Mouse (Mus musculus) adrenal gland (tissue): Measurements from ENCODE around the gene Mdm4.
"Not testable (repeated sequence)": the region's sequence is repeated elsewhere in the genome, so short reads cannot be mapped to it uniquely, and the experiment has no call there.

Experiments
- intact Hi-C: fragments of 180-260 bp; cut with DNase I; formaldehyde crosslinking; loops from one replicate; pipeline ENCODE4 v1.15.1; 2025

The Mdm4 gene

DNA sequence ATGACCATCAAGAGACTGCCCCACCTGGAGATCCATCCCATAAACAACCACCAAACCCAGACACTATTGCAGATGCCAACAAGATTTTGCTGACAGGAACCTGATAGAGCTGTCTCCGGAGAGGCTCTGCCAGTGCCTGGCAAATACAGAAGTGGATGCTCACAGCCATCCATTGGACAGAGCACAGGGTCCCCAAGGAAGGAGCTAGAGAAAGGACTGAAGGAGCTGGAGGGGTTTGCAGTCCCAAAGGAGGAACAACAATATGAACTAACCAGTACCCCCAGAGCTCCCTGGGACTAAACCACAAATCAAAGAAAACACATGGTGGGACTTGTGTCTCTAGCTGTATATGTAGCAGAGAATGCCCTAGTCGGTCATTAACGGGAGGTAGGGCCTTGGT, 6.6 kb downstream of the Mdm4 start:
- intact Hi-C loops: not testable (repeated sequence)

DNA sequence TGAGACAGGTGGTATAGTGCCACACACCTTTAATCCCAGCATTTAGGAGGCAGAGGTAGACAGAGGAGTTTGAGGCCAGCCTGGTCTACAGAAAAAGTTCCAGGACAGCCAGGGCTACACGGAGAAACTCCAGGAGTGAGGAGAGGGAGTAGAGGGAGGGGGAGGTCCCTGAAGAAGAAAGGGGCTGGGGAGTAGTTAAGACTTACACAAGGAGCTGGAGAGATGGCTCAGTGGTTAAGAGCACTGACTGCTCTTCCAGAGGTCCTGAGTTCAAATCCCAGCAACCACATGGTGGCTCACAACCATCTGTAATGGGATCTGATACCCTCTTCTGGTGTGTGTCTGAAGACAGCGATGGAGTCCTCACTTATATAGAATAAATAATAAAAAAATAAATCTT, 8.4 kb downstream of the Mdm4 start:
- intact Hi-C loops: not testable (repeated sequence)

DNA sequence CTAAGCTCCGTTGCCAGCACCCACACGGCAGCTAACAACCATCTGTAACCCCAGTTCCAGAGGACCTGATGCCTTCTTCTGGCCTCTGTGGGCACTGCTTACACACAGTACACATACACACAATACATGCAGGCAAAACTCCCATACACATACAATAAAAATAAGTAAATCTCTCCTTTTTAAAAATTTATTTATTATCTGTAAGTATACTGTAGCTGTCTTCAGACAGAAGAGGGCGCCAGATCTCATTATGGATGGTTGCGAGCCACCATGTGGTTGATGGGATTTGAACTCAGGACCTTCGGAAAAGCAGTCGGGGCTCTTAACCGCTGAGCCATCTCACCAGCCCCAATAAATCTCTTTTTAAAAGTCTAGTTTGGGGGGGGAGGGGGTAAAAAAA, 9.0 kb downstream of the Mdm4 start:
- intact Hi-C loops: no loop called here

DNA sequence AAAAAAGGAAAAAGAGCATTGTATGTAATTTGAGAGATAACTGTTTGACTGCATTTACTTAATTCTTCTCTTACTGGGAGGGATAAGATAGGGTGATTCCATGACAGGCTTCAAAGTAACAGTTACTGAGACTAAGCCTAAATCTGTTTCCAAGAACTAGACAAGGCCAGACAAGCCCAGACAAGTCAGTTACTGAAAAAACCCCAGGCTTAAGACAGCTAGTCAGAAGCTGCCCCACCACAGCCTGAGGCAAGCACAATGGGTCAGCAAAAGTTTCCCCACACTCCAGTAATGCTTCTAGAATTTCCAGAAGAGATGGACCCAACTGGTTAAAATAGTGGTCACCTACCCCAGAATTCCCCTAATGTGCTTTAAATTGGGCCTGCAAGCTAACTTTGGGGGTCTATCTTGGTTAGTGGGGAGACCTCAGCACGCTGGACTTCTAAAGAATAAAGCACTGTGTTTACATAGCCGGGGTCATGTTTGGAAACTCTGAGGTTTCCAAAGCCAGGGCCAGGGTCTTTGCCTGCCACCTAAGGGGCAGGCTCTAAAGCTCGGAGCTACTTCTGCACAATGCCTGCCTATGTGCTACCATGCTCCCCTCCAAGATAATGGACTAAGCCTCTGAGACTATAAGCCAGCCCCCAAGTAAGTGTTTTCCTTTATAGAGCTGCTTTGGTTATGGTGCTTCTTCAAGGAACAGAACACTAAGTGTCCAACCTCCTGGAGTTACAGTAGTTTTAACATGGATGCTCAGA, 10.0 kb downstream of the Mdm4 start:
- intact Hi-C loops: no loop called here

DNA sequence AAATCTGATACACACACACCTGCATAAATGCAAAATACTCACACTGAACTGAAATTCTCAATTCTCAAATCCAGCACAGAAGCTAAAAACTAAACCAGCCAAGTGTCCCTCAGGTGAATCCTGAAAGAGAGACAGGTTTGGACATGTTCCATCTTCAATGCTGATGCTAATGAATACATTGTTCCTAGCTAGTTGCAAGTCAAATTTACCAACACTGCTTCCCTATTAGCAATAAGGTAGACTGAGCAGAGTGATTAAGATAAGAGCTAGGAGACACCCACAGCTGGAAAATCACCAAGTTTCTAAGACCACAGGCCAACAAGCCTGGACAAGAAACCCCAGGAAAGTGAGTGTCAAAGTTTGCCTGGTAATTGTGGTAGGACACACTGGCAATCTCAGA, 11.0 kb downstream of the Mdm4 start:
- intact Hi-C loops: no loop called here

DNA sequence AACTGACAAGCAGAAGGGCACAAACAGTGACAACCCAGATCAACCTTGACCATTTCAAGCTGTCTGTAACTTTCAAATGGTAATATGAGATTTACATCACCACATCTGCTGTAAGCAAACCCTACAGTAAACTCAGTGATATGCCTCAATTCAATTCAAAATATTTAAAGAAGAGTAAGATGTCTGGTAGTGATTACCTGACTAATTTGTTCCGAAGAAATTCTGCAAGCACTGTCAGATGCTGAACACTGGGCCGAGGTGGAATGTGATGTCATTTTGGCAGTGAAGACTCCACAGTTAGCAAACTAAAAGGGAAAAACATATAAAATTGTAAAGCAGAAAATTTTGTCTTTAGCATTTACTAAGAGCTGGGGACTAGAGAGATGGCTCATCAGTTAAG, 11.8 kb downstream of the Mdm4 start:
- intact Hi-C loops: no loop called here

DNA sequence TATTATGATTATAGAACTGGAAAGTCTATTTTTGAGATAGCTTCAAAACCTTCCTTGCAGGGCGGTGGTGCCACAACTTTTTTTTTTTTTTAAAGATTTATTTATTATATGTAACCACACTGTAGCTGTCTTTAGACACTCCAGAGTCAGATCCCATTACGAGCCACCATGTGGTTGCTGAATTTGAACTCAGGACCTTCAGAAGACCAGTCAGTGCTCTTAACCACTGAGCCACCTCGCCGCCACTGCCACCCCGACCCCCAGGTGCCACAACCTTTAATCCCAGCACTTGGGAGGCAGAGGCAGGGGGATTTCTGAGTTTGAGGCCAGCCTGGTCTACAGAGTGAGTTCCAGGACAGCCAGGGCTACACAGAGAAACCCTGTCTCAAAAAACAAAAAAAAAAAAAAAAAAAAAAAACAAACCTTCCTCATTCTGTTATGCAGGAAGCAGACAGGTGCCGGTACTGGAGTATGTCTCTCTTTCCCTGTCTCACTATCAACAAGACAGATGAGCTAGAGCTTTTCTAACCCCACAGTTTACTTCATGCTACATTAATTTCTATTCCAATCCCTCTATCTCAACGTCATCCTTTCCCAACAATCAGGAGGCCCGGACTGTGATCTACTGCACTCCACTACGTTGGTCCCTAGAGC, 13.5 kb downstream of the Mdm4 start:
- intact Hi-C loops: no loop called here

DNA sequence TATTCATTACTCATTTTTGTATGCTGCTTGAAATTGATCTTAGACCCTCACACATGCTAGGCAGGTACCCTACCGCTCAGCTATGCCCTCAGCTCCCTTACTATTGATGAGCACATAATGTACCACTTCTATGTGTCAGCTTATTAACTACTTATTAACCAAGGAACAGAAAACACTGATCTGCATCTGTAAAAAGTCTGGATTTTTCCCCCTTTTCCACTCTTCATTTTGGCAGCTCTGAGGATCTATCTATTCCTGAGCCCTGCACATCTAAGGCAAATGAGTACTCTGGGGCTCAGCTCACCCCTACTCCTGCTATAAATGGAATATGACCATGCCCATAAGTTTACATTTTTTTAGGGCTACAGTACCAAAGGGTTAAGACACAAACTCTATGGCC, 16.2 kb downstream of the Mdm4 start:
- intact Hi-C loops: no loop called here

DNA sequence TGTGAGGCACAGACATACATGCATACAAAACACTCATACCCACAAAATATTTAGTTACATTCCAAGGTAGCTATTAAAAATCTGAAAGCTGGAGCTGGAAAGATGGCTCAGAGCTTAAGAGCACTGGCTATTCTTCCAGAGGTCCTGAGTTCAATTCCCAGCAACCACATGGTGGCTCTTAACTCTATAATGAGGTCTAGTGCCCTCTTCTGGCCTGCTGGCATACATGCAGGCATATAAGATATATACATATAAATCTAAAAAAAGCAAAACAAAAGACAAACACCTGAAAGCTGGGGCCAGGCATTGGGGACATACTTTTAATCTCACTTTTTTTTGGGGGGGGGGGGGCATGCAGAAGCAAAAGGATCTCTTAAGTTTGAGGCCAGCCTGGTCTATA, 17.0 kb downstream of the Mdm4 start:
- intact Hi-C loops: no loop called here

DNA sequence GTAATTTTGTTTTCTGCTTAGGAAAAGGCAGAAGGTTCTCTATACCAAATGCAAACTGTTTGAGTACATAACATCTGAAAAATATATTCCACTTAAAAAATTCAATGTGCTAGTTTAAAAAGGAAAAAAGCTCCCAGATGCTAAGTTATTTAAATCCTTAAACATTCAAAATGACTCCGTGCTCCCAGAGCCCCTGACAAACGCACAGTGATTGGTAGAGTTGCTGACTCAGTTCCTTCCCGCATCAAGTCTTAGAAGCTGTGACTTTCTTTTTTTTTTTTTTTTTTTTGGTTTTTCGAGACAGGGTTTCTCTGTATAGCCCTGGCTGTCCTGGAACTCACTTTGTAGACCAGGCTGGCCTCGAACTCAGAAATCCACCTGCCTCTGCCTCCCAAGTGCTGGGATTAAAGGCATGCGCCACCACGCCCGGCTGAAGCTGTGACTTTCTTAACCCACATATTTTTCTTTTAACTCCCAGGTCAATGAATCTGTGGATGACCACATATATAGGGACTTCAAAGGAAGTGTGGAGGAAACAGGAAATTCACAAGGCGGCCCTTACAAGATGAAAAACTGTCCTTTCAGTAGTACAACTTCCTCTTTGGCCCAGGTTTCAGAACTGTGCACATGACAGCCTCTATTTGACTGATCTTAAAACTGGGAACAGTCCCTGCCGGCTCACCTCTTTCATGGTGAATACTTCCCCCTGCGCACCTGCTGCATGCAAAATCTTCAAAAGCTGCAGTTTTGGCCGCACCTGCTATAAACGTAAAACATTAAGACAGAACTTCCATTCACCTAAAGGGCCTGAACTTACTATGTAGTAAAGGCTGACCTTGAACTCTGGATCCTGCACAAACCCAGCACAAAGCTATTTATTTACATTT, 18.2 kb downstream of the Mdm4 start:
- intact Hi-C loops: no loop called here

DNA sequence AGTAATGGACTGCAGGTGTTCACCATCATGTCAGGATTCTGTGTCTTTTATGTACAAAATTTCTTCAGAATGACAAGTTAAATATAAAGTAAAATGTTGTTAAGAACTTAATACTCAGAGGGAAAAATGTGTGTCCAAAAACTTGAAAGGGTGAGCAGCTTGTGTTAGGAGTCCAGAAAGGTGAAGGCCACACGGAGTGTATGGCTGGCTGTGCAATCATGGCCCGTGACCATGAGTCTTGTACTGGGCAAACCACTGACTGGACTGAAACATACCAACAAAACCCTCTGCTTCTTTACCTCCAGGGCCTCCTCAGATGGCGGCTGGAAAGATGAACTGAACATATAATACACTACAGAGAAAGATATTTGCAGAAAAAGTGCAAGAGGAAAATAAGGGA, 23.8 kb downstream of the Mdm4 start:
- intact Hi-C loops: no loop called here

DNA sequence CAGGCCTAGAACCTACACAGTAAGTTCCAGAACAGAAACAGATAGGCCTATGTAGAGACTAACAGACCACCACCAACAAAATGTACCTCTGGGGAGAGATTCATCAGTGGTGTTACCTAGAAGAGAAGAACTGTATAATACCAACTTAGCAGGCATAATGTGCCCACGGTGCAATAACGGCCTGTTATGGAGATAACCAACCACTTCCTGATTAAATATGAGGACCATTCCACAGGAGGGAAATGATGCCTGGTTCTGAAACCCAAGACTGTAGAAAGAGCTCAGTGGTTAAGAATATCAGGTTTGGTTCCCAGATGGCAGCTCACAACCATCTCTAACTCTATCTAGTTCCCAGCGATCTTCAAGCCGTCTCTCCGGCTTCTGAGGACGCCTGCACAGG, 30.0 kb downstream of the Mdm4 start:
- intact Hi-C loops: no loop called here

DNA sequence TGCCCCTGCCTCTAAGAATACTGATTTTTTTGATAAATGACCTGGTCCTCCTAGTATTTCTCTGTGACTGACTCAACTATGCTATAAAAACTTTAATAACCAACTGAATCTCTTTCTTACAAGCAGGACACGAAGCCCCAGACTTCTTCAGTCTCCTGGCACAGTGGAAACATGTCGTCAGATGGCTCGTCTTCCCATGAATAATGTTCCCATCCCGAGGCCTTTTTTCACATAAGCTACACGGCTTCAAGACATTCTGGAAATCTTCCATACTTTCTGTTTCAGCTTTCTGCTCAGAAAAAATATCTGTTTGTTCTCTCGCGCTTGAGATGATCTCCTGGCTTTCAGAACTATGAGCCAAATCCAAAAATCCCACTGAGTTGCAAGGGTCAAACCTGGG, 38.8 kb downstream of the Mdm4 start:
- intact Hi-C loops: no loop called here

DNA sequence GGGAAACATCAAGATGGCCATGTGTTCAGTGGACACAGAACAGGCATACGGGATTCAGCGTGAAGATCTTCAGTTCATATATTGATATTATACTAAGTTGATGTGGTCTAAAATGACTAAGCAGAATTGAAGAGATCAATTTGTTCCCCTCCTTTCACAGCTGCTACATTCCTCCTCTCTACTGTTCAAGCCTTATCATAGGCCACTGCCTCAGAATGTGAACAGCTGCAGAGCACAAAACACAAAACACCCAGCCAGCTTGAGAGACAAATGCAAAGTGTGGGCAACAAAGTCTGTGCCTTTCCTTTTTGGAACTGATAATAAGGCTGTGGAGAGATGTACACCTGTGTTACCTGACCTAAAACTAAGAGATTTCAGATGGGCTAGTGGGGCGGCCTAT, 39.6 kb downstream of the Mdm4 start:
- intact Hi-C loops: no loop called here

DNA sequence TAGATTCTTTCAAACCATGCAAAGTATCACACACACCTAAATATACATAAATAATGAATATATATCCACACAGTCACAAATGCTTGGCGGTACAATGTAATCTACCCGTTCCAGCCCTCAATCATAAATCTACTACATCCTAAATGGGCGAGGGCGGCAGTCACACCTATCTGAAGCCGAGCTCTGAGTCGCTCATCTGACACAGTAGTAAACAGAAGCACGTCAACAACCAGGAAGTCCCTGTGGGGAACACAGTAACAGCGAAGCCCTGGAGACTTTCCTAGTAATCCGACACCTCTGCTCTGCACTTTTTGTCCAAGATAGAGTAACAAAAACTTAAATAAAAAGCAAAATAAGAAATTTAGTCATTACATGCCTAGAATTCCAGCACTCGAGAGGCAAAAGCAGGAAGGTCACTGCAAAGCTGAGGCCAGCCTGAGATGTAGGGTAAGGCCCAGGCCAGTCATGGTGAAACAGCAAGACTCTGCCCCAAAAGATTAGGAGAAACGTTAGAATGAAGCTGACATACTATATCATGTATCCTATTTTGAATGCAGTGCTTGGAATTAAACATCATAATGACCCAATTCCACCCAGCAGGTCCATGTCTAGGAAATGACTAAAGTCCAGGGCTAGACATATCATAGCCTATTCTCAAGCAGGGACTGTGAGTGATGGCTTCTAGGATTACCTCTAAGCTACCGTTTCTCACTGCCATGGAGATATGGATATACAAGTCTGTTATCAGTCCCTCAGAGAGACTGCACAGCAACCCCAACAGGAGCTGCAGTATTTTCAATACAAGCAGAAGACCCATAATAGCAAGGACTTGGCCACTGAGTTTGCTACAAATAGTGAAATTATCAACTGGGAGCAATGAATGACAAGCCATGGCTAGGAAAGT, 41.6 kb downstream of the Mdm4 start:
- intact Hi-C loops: not testable (repeated sequence)

DNA sequence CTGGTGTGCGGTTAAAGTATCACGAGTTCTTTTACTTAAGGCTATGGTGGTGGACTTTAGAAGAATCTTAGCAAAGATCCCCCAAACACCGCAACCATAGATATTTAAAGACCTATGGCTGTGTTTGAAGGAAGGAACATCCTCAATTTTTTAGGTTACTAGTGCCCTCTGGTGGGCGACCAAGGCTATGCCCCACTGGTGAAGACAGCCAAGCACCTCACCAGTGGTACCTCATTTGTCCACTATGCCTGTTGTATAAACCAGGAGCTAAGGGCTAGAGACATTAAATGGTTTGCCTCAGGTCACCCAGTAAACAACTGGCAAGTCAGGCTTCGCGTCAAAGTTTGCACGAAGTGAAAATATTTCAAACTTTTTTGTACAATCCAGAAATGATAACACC, 47.6 kb downstream of the Mdm4 start:
- intact Hi-C loops: no loop called here

DNA sequence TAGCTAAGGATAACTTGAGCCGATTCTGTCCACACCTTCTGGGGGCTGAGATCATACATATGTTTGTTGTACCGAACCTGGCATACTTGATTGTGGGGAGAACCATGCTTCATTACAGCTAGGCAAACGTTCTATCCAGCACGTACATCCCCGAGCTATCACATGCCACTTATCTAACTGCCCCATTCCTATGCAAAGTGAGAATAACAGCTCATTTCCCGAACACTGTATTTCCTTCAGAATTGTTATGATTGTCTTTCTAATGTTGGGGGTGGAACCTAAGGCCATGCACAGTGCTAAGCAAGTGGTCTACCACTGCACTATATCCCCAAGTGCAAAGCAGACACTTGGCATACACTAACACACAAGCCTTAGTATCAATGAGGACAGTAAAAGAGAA, 49.1 kb downstream of the Mdm4 start:
- intact Hi-C loops: no loop called here

DNA sequence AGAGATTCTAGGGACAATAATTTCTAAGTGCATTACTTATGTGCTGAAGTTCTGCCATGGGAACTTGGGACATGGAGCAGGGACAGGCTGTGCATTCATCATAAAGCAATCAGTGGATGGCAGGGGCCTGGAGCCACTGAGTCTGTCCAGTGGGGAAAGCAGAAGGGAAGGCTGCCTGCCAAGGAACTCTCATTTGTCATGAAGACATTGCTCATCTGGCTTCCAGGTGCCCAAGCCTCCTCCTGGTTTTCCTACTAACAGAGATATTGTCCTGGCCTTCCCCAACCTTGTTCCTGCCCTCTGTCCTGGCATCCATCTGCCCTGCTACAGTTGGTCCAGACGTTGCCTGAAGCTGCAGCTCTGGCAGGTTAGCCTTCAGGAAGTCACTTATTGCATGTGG, 53.0 kb downstream of the Mdm4 start:
- intact Hi-C loops: no loop called here

DNA sequence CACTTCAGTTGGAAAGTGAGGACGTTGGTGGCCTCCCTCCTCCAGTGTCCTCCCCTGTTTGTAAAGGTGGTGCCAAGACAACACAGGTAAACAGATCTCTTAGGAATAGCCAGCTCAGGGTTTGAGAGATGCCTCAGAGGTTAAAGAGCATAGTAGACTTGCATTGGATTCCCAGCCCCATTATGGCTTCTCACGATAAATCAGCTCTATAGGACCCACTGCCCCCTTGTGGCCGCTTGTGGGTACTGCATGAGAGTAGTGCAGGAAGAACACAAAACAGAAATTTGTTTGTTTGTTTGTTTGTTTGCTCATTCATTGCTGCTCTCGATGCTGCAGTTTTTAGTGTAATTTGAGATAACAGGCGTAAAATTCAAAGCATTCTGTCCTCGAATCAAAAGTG, 61.7 kb downstream of the Mdm4 start:
- intact Hi-C loops: loop anchor here (1.0 to 5.0 kb wide), 3 partner anchors 86 to 210 kb away; partner anchors contain the start of gene Lrrn2

DNA sequence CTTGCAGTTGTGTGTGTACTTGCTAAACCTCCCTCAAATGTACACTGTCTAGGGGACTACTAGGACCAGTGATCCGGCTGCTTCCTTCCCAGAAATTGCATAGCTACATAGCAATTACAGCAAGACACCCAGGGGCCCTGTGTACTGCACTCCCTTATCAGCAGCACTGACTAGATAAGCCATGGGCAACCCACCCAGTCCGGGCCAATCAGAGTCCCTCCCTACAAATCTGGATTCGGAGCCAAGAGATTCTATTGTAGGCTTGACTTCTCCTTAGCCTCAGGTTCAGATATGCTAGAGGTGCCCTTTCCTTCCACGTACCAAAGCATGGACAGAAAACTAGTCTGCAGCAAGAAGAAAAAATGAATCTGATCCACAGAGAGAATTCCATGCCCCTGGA, 65.7 kb downstream of the Mdm4 start:
- intact Hi-C loops: loop anchor here (5.0 kb wide), 2 partner anchors 82 to 162 kb away; partner anchors contain the start of gene Lrrn2

DNA sequence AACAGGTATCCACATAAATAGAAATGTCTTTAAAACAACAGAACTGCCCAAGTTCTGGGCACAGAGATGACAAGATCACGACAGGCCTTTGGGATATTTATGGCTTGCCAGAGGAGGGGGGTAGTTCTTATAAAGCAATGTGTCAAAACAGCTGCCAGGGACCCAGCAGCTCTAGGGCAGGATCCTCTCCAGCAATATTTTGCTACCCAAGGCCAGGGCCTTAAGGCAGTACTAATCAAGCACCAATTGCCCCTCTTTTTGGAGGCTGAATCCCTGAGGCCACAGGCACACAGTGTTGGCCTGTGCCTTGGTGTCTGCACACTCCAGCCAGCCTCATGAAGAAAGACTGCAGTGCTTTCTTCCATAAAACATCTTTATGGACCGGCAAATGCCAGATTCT, 66.3 kb downstream of the Mdm4 start:
- intact Hi-C loops: no loop called here
